Mouse (Mus musculus): ENCODE measurements around the gene Kctd15.

Gene Kctd15

DNA sequence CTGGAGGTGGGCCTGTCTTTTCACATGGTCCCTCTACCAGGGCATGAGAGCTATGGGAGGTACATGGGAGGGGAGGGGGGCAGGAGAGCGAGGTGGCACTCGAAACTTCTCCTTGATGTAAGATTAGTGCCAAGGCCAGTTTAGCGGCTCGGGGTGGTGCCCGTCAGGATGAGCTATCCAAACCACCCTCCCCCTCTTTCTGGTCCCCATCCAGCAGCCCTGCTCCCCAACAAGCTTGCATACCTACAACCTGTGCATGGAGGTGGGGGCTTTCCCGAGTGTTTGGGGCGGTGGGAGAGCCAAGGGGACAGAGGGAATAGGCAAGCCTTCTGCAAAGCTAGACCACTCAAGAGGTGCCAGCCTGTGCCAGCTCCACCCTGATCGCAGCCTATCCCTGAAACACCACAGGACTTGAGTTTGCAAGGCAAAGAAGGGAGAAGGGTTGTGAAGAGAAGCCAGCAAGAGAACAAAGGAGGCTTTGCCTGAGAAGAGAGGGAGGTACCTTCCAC, 26.8 kb downstream of the Kctd15 start:
- DNase-seq (ENCODE audit: low spot score in 2 of 2) = no peak

DNA sequence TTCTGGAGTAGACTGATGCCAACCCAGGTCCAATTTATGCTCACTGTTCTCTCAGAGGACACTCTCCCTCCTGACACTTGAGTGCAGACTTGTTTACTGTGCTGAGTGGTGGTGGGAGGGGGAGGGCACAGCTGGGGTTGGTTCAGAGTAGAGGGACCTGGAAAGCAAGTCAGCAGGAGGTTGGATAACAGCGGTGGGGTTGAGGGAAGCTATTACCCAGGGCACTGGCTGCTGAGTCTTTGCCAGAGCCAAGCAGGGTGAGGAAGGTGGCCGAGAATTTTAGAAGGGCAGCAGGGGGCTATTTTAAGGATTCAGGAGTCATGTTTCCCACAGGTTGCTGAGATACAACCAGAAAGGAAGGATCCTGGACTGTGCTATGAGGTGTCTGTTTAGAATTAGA, 36.1 kb downstream of the Kctd15 start:
- no peak for DNase-seq (ENCODE audit: low spot score in 2 of 2)

DNA sequence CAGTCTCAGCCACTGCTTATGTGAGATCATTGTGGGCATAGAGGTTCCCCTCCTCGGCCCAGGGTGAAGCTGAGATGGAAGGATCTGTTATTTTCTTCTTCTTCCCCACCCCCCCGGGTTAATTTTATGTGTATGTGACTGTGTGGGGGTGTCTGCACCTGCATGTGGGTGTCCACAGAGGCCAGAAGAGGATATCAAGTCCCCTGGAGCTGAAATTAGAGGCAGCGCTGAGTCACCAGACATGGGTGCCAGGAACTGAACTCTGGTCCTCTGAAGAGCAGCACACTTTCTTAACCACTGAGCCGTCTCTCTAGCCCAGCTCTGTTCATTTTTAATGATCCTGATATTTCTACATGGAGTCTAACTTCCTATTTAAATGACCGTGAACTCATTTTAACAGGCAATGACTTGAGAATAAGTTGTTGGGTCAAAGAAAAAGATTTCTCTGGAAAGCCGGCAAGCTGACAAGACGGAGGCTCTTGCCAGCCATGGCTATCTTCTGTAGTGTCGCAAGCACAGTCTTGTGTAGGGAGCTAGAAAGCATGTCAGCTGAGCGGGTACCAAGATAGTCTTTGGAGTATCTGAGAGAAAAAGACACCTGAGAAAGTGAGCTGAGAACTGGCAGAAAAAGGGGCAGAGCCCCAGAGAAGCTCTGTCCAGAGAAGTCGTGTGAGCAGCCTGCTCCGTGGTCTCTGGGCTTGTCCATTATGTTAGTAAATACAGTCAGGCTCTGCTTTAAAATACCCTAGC, 38.2 kb downstream of the Kctd15 start:
- DNase-seq (ENCODE audit: low spot score in 2 of 2) = no peak

DNA sequence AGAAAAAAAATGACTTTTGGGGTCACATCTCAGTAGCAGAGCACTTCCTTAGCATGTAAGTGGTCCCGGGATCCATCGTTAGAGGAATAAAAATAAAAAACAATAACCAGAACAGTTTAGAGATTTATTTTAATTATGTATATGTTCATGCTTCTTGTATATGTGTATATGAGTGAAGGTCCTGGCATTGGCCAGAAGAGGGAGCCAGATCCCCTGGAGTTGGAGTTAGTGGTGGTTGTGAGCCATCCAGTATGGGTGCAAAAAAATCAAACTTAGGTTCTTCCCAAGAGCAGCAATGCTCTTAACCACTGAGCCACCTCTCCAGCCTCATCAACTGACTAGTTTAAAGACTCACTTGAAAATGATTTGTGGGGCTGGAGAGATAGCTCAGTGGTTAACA, 40.3 kb downstream of the Kctd15 start:
- no peak for DNase-seq (ENCODE audit: low spot score in 2 of 2)

DNA sequence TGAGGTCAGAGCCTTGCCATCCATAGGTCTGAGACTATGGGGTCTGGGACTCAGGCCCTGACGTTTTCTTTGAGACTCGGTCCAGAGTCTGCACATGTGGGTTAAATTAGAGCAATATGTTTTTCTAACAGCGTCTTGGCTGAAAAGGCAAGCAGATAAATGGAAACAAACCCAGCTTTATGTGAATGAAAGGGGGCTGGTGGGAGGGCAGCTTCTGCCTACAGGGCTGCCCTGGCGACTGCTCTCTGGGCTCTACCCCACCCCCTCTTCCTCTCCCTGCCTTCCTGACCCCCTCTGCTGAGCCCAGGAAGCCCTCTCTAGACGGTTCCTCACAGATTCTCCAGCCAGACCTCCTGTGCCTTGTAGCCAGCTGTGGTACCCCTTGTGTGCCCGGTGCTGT, 46.1 kb downstream of the Kctd15 start:
- DNase-seq (ENCODE audit: low spot score in 2 of 2) = no peak

DNA sequence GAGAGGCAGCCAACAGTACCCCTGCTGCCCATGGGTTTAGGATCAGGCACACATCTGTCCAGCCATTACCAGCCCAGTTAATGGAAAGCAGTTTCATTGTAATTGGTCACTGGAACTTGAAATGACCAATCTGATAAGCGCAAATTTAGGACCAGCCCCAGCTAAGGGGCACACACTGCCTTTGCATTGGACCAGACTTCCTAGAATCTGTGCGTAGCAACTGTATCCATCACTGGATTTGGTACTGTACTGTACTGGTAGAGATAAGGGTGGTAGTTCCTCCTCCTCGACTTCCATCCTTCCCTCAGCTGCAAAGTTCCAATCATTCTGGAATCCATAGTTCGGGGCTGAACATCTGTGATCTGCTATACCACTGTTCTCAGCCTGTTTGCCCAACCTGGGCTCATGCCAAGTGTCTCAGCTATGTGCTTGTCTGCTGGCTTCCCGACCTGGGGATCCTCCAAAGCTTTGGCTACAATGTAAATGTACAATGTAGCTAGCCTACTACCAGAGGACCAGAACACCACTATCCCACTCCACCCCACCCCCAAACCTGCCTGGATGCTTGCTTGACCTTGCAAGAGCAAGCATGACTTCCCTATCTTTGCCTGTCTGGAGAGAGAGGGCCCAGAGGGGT, 49.1 kb downstream of the Kctd15 start:
- no peak for DNase-seq (ENCODE audit: low spot score in 2 of 2)

DNA sequence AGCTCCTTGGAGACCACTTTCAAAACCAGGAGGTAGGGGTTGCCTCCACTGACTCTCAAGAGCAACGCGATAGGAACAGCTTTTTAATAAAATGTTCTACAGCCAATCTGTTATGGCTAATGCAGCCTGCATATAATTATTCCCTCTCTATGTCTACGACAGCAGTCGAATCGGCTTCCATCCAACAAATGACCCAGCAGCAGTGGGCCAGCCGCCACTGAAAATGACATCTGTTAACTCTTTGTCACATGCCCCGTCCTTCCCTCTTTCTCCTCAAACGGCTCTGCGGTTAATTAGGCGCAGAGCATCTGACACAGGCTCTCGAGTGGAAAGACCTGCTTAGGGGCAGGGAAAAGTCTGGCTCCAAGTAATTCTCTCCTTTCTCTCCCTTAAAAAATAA, 49.8 kb downstream of the Kctd15 start:
- DNase-seq (ENCODE audit: low spot score in 2 of 2) = no peak

DNA sequence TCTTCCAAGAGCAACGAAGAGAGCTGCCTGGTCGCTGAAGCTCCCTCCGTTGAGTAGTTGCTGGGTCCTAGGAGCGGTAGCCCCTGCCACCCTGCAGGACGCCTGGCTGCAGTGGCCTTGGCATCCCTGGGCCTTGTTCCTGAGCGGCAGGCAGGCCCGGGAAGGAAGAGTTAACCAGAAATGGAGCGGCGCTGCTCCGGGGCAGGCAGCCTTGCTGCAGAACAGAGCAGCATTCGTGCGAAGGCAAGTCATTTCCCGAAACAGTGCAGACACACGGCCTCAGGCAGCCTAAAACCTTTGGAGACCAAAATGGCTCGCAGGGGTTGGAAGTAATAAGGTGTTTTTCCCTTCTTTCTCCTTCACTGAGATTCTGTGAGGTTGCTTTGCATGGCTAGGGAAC, 50.5 kb downstream of the Kctd15 start:
- DNase-seq (ENCODE audit: low spot score in 2 of 2) = no peak

DNA sequence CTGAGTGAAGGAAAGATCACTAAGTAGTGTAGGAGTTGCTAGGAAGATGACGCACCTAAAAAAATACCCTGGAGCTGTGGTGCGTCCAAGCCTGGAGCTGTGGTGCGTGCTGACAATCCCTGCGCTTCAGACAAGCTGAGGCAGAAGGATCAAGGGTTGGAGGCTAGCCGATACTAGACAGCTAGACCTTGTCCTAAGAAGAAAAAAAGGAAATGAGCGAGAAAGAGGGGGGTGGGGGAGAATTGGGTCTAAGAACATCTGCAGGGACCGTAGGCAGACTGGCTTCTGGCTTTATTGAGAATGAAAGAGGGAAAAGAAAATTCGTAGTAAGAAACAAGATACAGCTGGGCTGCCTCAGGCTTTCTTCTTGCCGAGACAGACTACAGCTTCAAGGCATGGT, 58.0 kb downstream of the Kctd15 start:
- no peak for DNase-seq (ENCODE audit: low spot score in 2 of 2)

DNA sequence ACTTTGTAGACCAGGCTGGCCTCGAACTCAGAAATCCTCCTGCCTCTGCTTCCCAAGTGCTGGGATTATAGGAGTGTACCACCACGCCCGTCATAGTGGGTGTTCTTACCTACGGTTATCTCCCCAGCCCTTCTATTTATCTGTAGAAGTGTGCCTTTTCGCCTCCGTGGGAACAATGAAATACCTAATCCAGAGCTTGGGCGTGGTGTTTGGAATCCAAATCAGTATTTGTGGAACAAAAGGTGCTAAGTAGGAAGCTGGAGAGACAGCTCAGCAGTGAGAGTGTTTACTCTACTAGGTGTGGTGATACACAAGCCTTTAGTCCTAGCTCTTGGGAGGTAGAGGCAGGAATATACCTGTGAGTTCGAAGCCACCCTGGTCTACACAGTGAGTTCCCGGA, 58.5 kb downstream of the Kctd15 start:
- no peak for DNase-seq (ENCODE audit: low spot score in 2 of 2)

DNA sequence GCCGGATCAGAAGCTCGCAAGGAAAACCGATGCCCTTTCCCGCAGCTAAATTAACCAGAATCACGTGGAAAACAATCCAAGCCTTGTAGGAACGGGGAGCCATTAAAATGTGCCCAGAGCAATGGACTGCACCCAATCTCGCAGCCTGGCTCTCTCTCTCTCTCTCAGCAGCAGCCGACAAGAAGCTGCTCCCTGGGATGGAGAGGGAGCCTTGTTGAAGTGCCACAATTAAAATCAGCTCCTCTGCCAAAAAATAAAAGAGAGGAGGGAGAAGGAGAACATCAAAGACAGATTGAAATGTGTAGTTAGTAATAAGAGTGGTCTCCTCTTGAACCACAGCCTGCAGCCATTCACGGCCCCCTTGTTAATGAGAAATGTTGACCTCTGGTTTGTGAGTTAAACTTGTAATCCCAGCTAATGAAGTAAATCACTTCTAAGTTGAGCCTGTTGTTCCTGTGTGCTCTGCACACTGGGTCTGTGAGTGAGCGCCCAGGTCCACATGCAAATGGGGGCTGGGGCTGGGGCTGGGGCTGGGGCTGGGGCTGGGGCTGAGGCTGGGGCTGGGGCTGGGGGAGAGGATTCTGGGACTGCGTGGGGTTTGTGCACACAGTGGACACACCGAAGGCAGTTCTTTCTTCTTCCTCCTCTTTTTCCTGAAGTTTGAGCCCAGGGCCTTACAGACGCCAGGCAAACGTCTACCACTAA, 59.8 kb downstream of the Kctd15 start:
- DNase-seq (ENCODE audit: low spot score in 2 of 2) = no peak

DNA sequence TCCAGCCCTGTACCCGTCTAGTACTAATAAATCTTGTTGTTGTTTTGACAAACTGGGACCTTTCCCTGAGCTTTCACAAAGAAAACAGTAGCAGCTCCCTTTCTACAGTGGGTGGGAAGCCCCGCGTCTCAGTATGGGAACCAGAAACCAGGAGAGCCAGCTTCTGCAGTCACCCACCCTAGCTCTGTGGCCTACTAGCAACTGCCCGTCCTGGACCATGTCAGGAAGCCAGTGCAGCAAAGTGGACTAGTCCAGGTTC, 61.3 kb downstream of the Kctd15 start:
- no peak for DNase-seq (ENCODE audit: low spot score in 2 of 2)

DNA sequence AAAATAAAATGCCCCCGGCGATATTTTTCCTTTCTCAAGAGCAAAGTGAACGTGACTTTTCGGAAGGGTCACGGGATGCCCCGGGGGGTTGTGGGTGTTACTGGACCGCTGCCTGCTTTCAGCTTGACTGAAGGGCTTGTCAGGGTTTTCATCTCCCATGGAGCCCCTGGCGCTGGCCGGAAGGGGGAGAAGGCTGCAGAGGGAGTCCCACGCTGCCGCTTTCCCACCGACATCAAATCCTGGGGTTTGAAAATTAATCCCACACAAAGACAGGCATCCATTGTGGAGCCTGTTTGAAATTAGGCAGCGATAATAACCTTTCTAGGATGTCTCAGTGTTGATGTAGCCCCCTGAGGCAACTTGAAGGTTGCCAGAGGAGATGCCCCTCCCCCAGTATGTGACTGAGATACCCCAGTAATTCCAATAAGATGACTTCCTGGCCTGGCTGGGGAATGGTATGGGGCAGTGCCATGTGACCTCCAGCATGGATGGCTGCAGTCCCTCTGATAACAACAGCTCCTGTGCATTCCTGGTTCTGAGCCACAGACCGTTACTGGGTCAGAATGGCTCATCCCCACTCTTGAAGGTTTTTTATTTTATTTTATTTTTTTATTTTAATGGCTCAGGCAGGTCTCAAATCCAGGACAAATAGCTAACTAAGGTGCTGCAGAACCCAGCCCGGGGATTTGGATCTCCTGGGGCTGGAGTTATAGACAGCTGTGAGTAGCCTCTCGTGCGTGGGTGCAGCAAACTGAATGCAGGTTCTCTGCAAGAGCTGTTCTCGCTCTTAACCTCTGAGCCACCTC, 61.8 kb downstream of the Kctd15 start:
- DNase-seq (ENCODE audit: low spot score in 2 of 2) = no peak

DNA sequence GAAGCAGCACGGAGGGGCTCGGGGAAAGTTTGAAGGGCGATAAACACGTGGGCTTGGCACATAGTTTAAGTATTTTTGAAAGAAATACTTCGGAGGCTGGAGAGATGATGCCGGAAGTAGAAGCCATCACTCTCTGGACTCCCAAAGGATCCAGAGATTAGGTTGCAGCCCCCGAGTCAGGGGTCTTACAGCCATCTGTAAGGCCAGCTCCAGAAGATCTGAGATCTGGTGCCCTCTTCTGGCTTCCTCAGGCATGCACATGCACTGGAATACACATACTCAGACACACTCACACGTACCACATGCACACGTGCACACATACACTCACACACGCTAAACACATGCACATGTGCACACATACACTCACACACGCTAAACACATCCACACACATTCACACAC, 65.8 kb downstream of the Kctd15 start:
- DNase-seq (ENCODE audit: low spot score in 2 of 2) = no peak

Measured in spleen, postnatal 4 days (tissue).